Mouse (Mus musculus) left cerebral cortex, postnatal 10 days (tissue): ENCODE data around the gene Ddo. TPM values are rescaled to one million over a fixed set of nuclear protein-coding genes. Genes with fewer than 3 reads are reported as not detected.

Experiments
- DNase-seq, 2 experiments: peaks; one replicate each; pipeline ENCODE4 v3.0.0; 2021 to 2022; ENCODE audit warnings: low spot score in 2 of 2, mixed read lengths in 1 of 2; ENCODE audit errors: extremely low spot score in 1 of 2
- intact Hi-C: fragments of 180-260 bp; cut with DNase I; formaldehyde crosslinking; loops from one replicate; pipeline ENCODE4 v1.15.1; 2025
- total RNA-seq, 2 experiments: library from RNA; stranded (reverse); gene quantifications; 2 replicates each; pipeline ENCODE4 v1.2.3; 2021

Gene Ddo
- total RNA-seq, 2 experiments from 2014 or later: 4.8 to 5.1 TPM

DNA sequence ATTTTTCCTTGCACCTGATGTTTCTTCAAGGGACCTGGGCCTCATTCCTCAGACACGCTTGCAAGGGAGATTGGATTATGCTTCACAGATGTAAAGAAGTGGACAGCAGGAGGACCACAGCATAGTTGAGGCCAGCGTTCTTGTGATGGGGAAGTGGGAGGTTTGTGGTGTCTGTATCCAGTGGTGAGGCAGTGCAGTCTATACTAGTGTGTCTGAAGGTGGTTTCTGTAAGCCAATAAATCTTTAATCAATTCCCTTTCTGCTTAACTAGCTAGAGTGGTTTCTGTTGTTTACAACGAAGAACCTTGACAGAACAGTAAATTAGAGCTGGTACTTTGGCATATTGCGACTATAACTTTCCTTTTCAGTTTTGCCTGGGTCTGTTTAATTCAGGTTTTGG is 68.8 kb downstream of the Ddo start:
- no peak for DNase-seq
- intact Hi-C loops: no loop called here

DNA sequence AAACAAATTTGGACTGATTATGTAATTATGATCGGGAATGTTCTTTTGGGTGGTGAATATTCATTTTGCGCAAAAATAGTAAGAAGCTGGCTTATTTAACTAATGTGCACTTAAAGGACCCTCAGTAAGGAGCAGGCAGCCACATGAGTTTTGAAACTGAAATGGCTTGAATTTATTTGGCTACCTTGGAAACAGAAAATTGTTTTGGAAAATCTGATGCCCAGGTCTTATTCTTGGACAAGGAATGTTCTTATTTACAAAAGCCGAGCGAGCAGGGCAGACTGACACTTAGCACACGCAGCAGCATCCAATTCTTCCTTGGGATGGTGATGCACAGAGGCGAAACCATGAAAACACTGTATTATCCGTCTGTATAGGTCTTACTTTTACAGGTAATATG is 81.3 kb downstream of the Ddo start:
- intact Hi-C loops: no loop called here
- DNase-seq: no peak

DNA sequence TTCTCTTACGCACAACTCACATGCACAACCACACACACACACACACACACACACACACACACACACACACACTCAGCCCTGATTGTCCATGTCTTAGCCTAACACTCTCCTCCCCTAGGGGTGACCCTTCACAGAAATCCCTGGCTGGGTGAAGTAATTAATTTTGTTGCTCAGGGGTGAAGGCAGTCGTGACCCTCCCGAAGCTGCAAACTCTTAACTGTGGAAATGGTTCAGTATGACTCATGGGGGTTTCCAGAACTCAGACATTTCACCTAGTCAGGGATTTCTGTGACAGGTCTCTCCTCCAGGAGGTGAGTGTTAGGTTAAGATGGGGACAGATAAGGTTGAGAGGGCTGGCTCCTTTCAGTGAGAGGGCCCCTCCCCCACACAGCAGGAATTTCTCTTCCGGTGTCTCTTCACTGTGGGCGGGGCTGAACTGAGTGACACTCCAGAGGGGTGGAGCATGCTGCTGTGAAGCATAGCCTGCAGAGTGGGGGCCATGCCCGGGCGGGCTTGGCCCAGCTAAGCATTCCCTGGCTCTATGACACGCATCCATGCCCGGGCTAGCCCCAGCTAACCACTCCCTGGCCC is 83.3 kb downstream of the Ddo start:
- intact Hi-C loops: no loop called here
- peak in 1 of 2 experiments; percentile 62 for DNase-seq

DNA sequence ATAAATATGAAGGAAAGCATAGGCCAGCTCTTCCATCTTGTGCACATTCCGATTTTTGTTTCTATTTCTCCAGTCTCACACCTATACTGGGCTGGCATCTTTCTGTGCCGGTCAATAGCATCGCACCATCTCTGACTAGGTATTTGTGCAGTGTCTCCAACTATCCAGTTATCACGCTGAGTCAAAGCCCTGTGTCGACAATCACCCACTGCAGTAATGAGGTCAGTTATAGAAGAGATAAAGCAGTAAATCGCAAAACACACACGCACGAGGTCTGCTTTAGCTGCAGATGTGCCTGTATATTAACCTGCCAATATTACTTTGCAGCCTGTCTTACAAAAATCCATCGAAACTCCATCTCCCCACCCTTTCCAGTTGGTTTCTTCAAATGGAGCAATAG is 84.0 kb downstream of the Ddo start:
- DNase-seq: no peak
- intact Hi-C loops: no loop called here

DNA sequence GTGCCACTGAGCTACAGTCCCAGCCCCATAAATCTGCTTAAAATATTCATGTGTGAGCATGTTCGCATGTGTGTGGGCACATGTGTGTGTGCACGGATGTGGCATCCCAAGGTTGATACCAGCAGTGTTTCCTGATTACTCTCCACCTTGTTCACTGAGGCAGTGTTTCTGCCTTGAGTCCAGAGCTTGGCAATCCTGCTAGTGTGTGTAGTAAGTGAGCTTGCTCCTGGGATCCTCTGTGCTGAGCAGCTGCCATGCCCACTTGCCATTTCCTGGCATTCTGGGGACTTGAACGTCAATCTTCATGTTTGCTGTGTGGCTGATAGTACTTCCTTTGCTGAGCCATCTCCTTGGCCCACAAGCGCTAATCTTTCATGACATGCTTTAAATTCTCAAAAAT is 85.3 kb downstream of the Ddo start:
- no peak for DNase-seq
- intact Hi-C loops: no loop called here

DNA sequence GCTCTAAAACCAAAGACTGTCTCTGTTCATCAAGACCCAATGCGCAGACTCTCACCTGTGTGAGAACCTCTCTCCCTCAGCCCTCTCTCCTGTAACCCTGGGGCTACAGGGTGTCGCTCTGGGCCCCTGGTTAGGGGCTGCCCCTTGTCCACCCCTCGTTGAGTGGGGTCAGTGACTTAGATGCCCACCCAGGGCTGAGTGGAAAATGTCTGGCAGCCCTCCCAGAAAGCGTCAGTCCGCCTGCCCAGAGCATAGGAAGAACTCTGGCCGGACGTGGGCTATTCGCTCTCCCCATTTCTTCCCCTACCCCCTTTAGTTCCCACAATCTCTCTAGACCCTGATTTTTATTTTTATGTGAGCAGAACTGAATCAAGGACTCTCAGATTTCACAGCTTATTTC is 86.5 kb downstream of the Ddo start:
- intact Hi-C loops: no loop called here

DNA sequence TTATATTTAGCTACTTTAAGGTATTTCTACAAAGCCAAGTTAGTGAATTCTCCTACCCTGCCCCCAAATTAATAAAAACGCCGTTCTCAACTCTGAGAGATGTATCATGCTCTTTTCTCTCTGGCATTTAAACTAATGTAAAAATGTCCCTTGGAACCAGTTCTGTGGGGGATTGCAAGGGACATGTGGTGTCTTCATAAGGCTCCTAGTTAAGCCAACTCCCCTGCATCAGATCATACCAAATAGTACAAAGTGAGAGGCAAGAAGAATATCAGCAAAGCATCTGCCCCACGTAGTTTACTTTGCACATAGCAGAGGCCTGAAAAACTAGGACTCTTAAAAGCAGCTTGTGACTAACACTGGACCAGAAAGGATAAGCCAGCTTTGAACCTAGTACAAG is 86.9 kb downstream of the Ddo start:
- peak in 1 of 2 experiments; percentile 34 for DNase-seq
- intact Hi-C loops: no loop called here

More for the DNA sequence above, 86.5 kb downstream of the Ddo start:
- no peak for DNase-seq

DNA sequence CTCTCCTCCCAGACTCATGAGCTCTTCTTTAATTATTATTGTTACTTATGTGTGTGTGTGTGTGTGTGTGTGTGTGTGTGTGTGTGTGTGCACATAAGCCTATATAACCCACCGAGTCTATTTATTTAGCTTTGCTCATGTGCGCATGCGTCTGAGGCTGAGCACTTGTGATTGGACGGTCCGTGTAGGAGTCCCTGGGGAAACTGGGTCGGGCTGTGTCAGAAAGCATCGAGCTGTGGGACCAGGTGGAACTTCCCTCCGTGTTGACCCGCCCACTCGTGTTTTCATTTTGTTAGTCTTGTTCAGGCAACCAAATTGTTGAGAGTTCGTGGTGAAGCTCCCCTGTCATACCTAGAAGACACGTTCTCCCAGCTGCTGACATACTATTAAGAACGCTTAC is 88.6 kb downstream of the Ddo start:
- intact Hi-C loops: no loop called here
- no peak for DNase-seq

DNA sequence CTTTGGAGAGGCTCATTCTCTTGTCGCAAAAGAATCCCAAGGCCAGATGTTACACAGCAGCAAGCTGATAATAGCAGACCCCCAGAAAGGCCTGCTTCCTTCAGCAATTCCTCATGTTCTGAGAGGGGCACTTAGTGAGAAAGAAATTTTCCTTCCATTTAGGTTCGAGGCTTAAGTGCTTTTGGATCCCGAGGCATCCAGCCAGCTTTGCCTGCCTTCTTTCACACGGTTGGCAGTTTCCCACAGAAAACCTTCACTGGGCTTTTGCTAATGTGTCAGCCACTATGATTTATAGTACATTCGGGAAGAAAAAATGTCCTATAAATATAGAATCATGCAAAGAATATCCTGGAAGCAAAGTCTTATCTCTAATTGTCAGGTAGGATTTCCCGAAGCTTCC is 89.3 kb downstream of the Ddo start:
- DNase-seq: peak in 1 of 2 experiments; percentile 33
- intact Hi-C loops: no loop called here

DNA sequence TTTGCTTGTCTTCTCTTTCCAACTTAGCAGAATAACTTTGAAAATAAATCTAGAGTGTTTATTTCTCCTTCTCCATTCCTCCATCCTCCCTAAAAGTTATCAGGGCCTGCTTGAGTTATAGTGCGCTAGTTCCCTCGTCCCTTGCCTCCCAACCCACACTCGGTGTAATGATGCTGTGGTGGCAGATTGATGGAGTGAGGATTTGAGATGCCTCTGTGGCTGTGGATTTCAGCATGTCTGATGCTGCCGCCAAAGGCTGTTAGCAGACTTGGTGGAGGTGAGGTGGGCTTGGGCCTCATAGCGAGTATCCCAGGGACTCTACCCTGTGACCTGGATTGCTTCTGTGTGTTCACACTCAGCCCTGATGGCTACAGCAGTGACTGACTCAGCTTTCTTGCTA is 91.1 kb downstream of the Ddo start:
- intact Hi-C loops: no loop called here
- no peak for DNase-seq

DNA sequence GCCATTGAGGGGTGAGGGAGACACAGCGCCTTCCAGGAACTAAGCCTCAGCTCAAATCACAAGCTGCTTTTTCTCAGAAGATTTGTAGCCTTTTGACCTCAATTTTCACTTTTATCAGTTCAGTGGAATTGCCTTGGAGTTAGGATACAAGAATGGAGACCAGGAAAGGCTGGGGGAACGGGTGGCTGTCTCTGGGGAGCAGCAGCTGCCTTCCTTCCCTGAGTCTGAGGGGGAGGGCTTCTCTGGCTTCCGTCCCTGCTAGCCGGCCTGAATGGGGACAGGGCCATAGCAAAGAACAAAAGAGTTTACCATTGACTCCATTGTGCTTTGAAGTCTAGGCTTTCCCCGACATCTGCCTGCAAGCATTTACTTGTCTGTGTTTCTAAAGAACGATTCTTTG is 94.5 kb downstream of the Ddo start:
- intact Hi-C loops: no loop called here
- no peak for DNase-seq

DNA sequence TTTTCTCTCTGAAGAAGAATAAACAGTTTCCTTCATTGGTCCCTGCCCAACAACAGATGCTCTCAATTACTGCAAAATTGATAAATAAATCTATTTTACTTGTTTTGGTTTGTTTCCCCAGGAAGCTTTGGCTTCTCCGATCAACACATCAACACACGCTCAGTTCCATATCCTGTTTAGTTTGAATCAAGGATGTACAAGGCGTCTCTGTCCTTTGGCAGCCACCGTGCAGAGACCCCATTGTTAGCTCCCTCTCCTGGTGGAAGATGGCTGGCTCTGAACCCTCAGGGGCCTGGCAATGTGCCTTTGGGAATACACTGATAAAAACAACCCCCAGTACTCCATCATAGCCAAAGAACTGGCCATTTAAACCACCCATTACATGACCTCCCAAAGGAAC is 95.3 kb downstream of the Ddo start:
- intact Hi-C loops: no loop called here
- peak in 1 of 2 experiments; percentile 41 for DNase-seq

DNA sequence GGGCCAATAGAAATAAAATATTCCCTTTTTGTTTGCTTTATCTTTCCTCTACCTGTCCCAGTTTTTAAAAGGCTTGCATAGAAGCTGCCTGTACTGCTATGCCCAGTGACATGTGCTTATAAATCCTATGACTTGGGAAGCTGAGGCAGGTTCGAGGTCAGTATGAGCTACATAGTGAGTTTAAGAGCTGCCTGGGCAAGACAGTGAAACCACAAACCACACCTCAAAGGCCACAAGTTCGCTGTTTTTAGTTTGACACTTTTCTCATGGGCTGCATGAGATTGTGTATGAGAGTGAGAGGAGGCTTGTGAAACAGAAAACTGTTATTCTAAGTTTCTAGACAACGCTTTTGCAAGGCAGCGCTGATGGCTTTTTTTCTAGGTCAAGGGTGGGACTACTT is 95.7 kb downstream of the Ddo start:
- intact Hi-C loops: no loop called here
- DNase-seq: no peak

DNA sequence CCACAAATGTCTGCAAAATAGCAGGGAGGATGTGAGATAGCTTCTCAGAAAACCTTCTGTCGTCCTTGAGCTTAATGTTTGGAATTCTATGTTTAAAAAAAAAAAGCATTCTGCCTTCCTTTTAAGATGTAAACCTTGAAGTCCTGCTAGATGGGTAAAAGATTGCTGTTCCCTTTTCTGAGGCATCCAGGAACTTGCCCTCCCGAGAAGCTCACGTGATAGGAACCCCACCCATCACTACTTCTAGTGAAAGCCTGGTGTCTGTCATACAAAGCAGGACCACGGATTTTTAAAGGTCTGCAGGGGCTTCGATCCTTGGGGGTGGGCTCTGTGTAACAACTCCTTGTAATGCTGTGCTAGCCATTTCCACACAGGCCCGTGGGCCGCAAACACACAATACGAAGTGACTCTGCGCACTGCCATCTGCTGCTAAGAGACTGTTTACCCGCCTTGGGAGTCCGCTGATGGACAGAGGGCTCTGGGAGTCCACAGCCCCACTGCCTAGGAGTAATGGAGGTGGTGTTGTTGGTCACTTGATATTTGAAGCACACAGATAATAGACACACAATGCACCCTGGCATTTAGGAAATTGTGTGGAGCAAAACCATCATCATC is 96.6 kb downstream of the Ddo start:
- intact Hi-C loops: no loop called here
- no peak for DNase-seq

DNA sequence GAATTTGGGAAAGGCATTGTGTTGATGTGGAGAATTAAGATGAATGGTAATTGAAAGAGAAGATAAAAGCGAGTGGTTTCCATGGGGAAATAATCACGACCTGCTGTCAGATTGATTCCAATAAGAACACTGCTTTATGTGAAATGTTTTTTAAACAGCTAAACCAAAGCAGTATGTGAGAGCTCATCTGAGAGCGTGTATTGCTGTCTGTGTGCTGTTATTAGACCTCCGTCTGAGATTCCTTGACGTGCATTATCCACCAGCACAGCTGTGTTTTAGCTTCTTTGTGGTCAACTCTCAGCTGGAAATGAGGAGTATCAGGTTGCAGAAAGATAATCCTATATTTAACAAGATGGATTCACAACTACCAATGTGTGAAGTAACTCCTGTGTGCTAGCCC is 97.2 kb downstream of the Ddo start:
- DNase-seq: no peak
- intact Hi-C loops: no loop called here

DNA sequence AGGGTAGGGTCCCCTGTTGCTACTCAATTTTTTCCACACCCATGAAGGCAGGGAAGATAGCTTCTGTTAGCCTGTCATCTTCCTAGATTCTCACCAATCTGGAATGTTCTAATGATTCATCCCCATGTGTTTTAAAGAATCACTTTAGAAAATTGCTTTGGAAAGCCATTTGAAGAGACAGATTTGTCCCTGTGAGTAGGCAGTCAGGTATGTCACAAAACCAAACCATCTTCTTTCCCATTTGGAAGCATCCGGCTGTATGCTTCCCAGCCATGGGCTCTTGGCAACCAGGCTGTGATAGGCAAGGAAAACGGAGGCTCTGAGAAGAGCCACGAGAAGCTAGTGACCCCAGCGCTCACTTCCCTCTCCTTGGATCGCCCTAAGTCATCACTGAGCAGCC is 100.4 kb downstream of the Ddo start:
- intact Hi-C loops: no loop called here
- DNase-seq: no peak

Other genes starting within 250 kb of the Ddo start
- gene Slc22a16, start 59.7 kb upstream of the Ddo start, total RNA-seq: not detected
- 1 to 10 TPM in 1 of 2 experiments, under 1 TPM in 1; 0.99 to 1.1 TPM for gene Mettl24, start 53.3 kb downstream of the Ddo start, total RNA-seq